Mouse (Mus musculus) heart, postnatal 0 days (tissue): Measurements from ENCODE around the gene Tmprss7. TPM values are rescaled to one million over a fixed set of nuclear protein-coding genes. Genes with fewer than 3 reads are reported as not detected.

Source experiments
- ATAC-seq: fragments of 200-750 bp; cut with Nextera tagmentation; 2 replicates; pipeline ENCODE4 v1.8.0; 2017; ENCODE audit warnings: low read depth, moderate number of reproducible peaks, moderate library complexity; ENCODE audit not compliant: insufficient read depth
- DNase-seq: peaks from one replicate; pipeline ENCODE4 v3.0.0-alpha.2; 2016; ENCODE audit warnings: low spot score
- H3K27ac ChIP-seq: fragments of 300-500 bp; sonication (generic); 2 replicates; pipeline ENCODE4 v1.5.1; 2014; ENCODE audit warnings: low read depth, mild to moderate bottlenecking
- H3K27me3 ChIP-seq: fragments of 300-500 bp; sonication (generic); 2 replicates; pipeline ENCODE4 v1.6.1; 2014; ENCODE audit warnings: low read length, mixed read lengths; ENCODE audit not compliant: control insufficient read depth, insufficient read depth
- H3K36me3 ChIP-seq: fragments of 300-500 bp; sonication (generic); replicated peaks from 2 replicates; pipeline ENCODE4 v1.6.1; 2014; ENCODE audit warnings: low read length, mixed read lengths; ENCODE audit not compliant: control insufficient read depth, insufficient read depth
- H3K4me1 ChIP-seq: fragments of 300-500 bp; sonication (generic); 2 replicates; pipeline ENCODE4 v1.6.1; 2014; ENCODE audit warnings: antibody characterized with exemption; ENCODE audit not compliant: control insufficient read depth, insufficient read depth
- H3K4me2 ChIP-seq: fragments of 300-500 bp; sonication (generic); 2 replicates; pipeline ENCODE4 v1.6.1; 2014; ENCODE audit warnings: low read depth, mild to moderate bottlenecking, low read length, moderate library complexity
- H3K4me3 ChIP-seq: fragments of 300-500 bp; sonication (generic); 2 replicates; pipeline ENCODE4 v1.5.1; 2014; ENCODE audit warnings: low read depth, low read length
- H3K9ac ChIP-seq: fragments of 300-500 bp; sonication (generic); replicated peaks from 2 replicates; pipeline ENCODE4 v1.6.1; 2014; ENCODE audit warnings: low read depth, low read length, mixed read lengths
- H3K9me3 ChIP-seq: fragments of 300-500 bp; sonication (generic); replicated peaks from 2 replicates; pipeline ENCODE4 v1.6.1; 2016; ENCODE audit warnings: low read length; ENCODE audit not compliant: control insufficient read depth
- CTCF ChIP-seq: IDR thresholded peaks from 2 replicates; pipeline ENCODE4 v1.5.1; 2016; ENCODE audit warnings: antibody characterized with exemption, control low read depth, low read depth
- EP300 ChIP-seq: IDR thresholded peaks from 2 replicates; pipeline ENCODE4 v1.6.1; 2016; ENCODE audit warnings: antibody characterized with exemption, low read depth
- WGBS: fragments of 180-500 bp; shearing (Covaris S2); extraction: QIAGEN DNeasy Blood & Tissue Kit; methylation state at CpG from one replicate; pipeline ENCODE4 v1.1.7; 2014; 5-methylcytosine and 5-hydroxymethylcytosine counted together
- polyA plus RNA-seq: library from polyadenylated mRNA; unstranded; fragments of >200 nt; fragmentation: Nextera tagmentation; extraction: Ambion mirVana; gene quantifications from 2 replicates; pipeline ENCODE4 v1.2.1, GENCODE M21; 2015
- total RNA-seq: library from RNA; depleted of rRNA; stranded (reverse); fragments of >200 nt; gene quantifications from 2 replicates; pipeline ENCODE4 v1.2.3, GENCODE M21; 2014; ENCODE audit warnings: low replicate concordance; rRNA removed

The Tmprss7 gene
- total RNA-seq, result not detected in 2 replicates
- polyA plus RNA-seq, result not detected in 2 replicates

DNA sequence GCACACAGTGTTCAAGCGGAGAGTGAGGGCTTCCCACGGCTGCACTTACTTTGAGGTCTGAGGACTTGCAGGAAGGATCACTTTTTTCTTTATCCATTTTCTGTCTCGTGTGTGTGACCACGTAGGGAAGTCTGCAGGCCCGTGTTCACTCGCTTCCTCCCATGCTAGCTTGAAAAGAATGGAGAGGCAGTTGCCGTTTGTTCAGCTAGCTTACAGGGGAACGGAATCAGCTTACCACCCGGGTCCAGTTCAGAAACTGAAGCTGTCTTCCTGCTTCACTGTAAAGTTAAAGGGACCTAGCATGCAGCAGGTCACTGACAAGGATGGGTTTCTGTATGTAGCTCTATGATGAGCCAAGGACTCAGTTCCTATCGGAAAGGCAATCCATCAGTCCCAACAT is at the start of gene Tmprss7:
Gene Tmprss7, minus strand, starts transcription at position 101 of the 400 bp plus-strand sequence.
- Histone ChIP-seq H3K9me3 (no peaks in the 10 kb centered on the region), H3K27me3 (no peaks in the 10 kb centered on the region), H3K4me1 (no peaks in the 10 kb centered on the region), H3K4me3 (no peak within 1 kb of the TSS), H3K36me3 (no peaks in the 10 kb centered on the region), H3K9ac (no peak within 1 kb of the TSS), H3K27ac (no peak within 1 kb of the TSS), H3K4me2 (no peak within 1 kb of the TSS)
- TF ChIP-seq CTCF (no peak), EP300 (no peak)
- 63% methylated on average over 10 of the region's 10 CpGs for WGBS
- DNase-seq (no peak), ATAC-seq (no peak)

DNA sequence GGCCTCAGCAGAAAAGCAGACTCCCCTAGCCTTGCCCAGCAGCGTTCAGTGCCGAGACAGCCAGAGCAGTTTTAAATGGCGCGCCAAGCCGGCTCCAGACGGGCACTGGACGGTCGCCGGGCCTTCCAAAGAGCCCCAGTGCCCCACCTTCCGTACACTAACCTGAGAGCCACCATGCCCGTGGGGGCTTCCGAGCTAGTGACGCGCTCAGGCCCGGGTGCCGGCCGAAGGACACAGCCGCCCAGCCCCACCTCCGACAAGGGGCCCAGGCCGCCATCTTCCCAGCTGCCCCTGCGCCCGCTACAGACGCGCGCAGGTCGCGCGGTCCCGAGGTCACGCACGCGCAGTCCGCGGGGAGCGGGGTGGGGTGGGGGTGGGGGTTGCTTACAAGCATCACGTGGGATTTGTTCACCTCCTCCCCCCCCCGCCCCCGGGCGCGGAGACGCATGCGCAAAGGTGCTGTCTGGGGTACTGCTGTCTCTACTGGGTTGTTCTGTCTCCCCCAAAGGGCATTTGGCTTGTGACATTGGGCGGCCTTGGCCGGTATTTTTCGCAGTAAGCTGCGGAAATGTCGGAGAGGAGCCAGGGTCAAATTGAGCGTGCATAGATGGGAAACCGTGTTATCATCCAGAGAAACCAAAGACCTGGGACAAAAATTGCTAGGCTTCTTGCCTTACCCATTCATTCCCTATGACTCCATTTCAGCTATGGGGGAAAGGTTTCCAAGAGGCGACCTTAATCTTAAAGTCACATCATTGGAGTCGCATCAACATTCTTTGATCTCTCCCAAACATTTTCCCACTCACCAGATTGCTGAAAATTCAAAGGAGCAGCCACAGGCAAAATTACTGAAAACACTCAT is 49.4 kb upstream of the Tmprss7 start, which contains the start of gene Abhd10:
Gene Abhd10, minus strand, starts transcription at position 341 of the 862 bp plus-strand sequence.
- DNase-seq, result peak; percentile 93
- peak; percentile 99 for ATAC-seq
- H3K36me3 ChIP-seq, result peaks cover 15% of the 10 kb centered on the region
- no peaks in the 10 kb centered on the region for H3K27me3 ChIP-seq
- H3K9me3 ChIP-seq, result no peaks in the 10 kb centered on the region
- H3K27ac ChIP-seq, result peak within 1 kb of the TSS; percentile 90
- H3K9ac ChIP-seq, result peak within 1 kb of the TSS; percentile 81
- WGBS, result under 1% methylated on average over 51 of the region's 51 CpGs
- TF ChIP-seq CTCF (no peak), EP300 (0 out of 2 replicates have a peak, but pooled peaks have one; percentile 77)
- H3K4me3 ChIP-seq, result peak within 1 kb of the TSS; percentile 67
- H3K4me1 ChIP-seq, result peaks cover 8% of the 10 kb centered on the region
- H3K4me2 ChIP-seq, result peak within 1 kb of the TSS; percentile 83

DNA sequence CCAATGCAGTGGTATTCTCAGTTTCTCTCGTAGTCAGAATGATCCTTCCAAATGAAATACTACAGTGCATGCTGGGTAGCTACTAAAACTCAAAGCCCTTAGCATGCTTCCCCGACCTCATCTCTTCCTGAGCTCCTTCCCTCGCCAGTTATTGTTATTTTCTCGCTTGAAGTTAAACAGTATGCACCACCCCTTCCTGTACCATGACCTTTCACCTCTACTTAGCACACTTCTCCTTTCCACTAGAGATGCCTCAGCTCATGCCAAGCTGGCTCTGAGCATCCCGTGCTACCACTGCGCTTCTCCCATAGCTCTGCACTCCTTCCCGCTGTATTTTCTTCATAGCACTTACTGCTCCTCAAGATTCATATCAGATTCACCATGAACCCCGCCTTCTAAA is 44.4 kb upstream of the Tmprss7 start:
- H3K36me3 ChIP-seq, result peaks cover 36% of the 10 kb centered on the region
- no peak for DNase-seq
- 73% methylated on average over 8 of the region's 8 CpGs for WGBS
- no peak overlapping the region for H3K4me2 ChIP-seq
- ATAC-seq, result no peak
- no peak overlapping the region for H3K27ac ChIP-seq
- no peaks in the 10 kb centered on the region for H3K27me3 ChIP-seq
- peaks cover 4% of the 10 kb centered on the region; the same call in 1 of the 2 replicates for H3K4me1 ChIP-seq
- H3K9ac ChIP-seq, result no peak overlapping the region
- H3K9me3 ChIP-seq, result no peaks in the 10 kb centered on the region
- no peak overlapping the region for H3K4me3 ChIP-seq
- TF ChIP-seq CTCF, result no peak
- TF ChIP-seq EP300, result no peak

DNA sequence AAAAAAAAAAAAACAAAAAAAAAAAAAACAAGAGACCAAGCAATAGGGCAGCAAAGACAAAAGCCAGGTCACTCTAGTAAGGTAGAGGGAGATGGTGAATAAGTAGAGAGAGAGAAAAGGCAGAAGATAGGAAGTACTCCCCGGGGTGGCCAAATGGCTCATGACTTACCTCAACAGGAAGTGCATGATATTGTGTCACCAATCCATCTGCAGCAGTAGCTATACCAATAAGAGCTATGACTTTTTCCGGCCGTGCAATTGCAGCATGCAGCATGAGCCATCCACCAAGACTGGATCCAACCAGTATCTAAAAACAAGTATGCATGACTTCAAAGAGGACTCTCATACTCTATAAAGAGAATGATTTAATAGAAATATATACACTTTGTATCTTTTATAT is 43.3 kb upstream of the Tmprss7 start:
- Histone ChIP-seq H3K9me3 (no peaks in the 10 kb centered on the region), H3K36me3 (peaks cover 47% of the 10 kb centered on the region), H3K27ac (no peak overlapping the region), H3K4me3 (no peak overlapping the region), H3K4me1 (peaks cover 4% of the 10 kb centered on the region; the same call in 1 of the 2 replicates), H3K27me3 (no peaks in the 10 kb centered on the region), H3K4me2 (no peak overlapping the region), H3K9ac (no peak overlapping the region)
- TF ChIP-seq EP300 (no peak), CTCF (no peak)
- ATAC-seq (no peak), DNase-seq (no peak)
- 90% methylated on average over 3 of the region's 3 CpGs for WGBS

DNA sequence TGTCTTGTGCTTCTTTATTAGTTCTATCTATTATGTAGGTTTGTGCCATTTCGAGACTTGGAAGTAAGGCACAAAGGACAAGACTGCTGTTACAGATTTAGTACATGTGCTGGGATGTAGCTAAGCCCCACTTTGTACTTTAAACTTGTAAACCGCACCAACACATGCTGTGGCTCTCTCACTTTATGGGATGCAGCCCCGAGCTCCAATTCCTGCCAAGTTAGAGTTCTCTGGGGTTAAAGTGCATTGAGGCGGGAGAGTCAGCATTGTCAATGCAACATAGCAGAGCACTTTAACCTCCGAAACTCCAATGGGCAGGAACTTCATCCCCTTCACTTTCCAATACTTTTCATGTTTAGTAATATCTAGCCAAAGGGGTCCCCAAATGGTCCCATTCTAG is 35.7 kb upstream of the Tmprss7 start:
- no peak overlapping the region for H3K4me2 ChIP-seq
- TF ChIP-seq CTCF (no peak), EP300 (no peak)
- H3K27ac ChIP-seq, result no peak overlapping the region
- no peak overlapping the region for H3K9ac ChIP-seq
- no peak for DNase-seq
- no peak for ATAC-seq
- no peaks in the 10 kb centered on the region for H3K9me3 ChIP-seq
- H3K27me3 ChIP-seq, result no peaks in the 10 kb centered on the region
- 83% methylated on average over 5 of the region's 5 CpGs for WGBS
- peaks cover 45% of the 10 kb centered on the region for H3K36me3 ChIP-seq
- 0 out of 2 replicates have a peak, but pooled peaks cover under 1% of the 10 kb centered on the region for H3K4me1 ChIP-seq
- H3K4me3 ChIP-seq, result no peak overlapping the region
